In the genomic region with DNA sequence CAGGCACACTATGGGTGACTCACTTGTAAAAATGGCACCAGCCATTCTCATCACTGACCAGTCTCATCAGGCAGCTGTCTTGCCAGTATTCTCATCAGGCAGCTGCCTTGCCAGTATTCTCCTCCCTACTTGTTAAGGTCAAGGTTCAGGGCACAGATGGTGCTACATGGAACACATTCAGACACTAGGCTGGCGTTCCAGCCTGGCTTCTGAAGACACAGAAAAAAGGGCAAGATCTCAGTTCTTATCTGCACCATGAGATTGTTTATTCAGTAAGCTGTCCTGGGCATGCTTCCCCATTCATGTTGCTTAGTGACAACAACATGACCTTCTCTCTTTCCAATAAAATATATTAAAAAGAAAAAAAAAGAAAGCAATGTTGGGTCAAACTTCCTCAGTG, we compare ENCODE assay signal across 10 mouse cellular contexts.
A peak's percentile ranks its signal among the peaks of the same experiment; 100 is the strongest.
DNase-seq lines count a peak whose midpoint lies in the region; ATAC-seq and TF ChIP-seq lines count a peak whose summit lies in the region.
"Had no signal": no experiment of that assay in that cellular context is flagged by ENCODE, and none has a peak within 500 bp of the region (broad histone marks: within the 10 kb centered on the region; RNA-seq: fewer than 3 reads in every experiment).

No protein-coding gene starts in this region.

- H3K9me3 ChIP-seq in midbrain, embryonic 11.5 days (ENCODE audit: control insufficient read depth, low read length) = no peaks in the 10 kb centered on the region
- no peaks in the 10 kb centered on the region for H3K9me3 ChIP-seq in midbrain, embryonic 15.5 days
- H3K9me3 ChIP-seq: hindbrain, embryonic 13.5 days; liver, embryonic 15.5 days had no signal

- 5% methylated on average over 1 of the region's 1 CpGs for WGBS in midbrain, embryonic 11.5 days
- 23% methylated on average over 1 of the region's 1 CpGs for WGBS in midbrain, embryonic 15.5 days

- H3K4me2 ChIP-seq in midbrain, embryonic 11.5 days = no peak overlapping the region
- H3K4me2 ChIP-seq in midbrain, embryonic 15.5 days = no peak overlapping the region
- H3K4me2 ChIP-seq: hindbrain, embryonic 13.5 days; liver, embryonic 15.5 days had no signal

- TF ChIP-seq CTCF in brain, embryonic 14.5 days (IDR thresholded peaks at IDR 0.05; ENCODE audit: borderline replicate concordance, extremely low read depth, insufficient read depth, insufficient read length) = no peak
- no peak for TF ChIP-seq CTCF in gastrocnemius, adult 2 months (IDR thresholded peaks at IDR 0.05)

- ATAC-seq in midbrain, embryonic 11.5 days (ENCODE audit: low FRiP score) = peak; percentile 42; the same call in 1 of the 2 replicates
- no peak for ATAC-seq in midbrain, embryonic 15.5 days (replicated peaks)
- peak; percentile 63 for ATAC-seq in megakaryocyte progenitor cell, adult 5-6 weeks (replicated peaks; ENCODE audit: poor library complexity)

- H3K27ac ChIP-seq in midbrain, embryonic 11.5 days (ENCODE audit: low read depth, low read length) = no peak overlapping the region
- H3K27ac ChIP-seq in midbrain, embryonic 15.5 days = no peak overlapping the region
- peak overlapping the region; percentile 76 for H3K27ac ChIP-seq in gastrocnemius, adult 2 months
- H3K27ac ChIP-seq: hindbrain, embryonic 13.5 days; liver, embryonic 15.5 days had no signal

- DNase-seq in midbrain, embryonic 11.5 days (ENCODE audit: low spot score, missing footprints) = peak; percentile 80
- DNase-seq in brain, embryonic 14.5 days (ENCODE audit: low read depth) = peak; percentile 17
- peak; percentile 37 for DNase-seq in gastrocnemius, adult 2 months
- no peak for DNase-seq in layer of hippocampus, adult 9-11 months
- no peak for DNase-seq in frontal cortex, postnatal 10 days (ENCODE audit: low spot score in 2 of 2)
- DNase-seq in urinary bladder, adult 2 months (ENCODE audit: low spot score) = no peak

- no peak overlapping the region for H3K9ac ChIP-seq in midbrain, embryonic 11.5 days (ENCODE audit: low read length)
- H3K9ac ChIP-seq in midbrain, embryonic 15.5 days = no peak overlapping the region
- H3K9ac ChIP-seq: hindbrain, embryonic 13.5 days; liver, embryonic 15.5 days had no signal

- no peak overlapping the region for H3K4me3 ChIP-seq in midbrain, embryonic 11.5 days (ENCODE audit: low read depth, low read length)
- H3K4me3 ChIP-seq in midbrain, embryonic 15.5 days = no peak overlapping the region
- no peak overlapping the region for H3K4me3 ChIP-seq in gastrocnemius, adult 2 months
- H3K4me3 ChIP-seq: hindbrain, embryonic 13.5 days; liver, embryonic 15.5 days had no signal

- intact Hi-C loops in gastrocnemius, adult 2 months (cut with DNase I) = no loop called here

- peaks cover 6% of the 10 kb centered on the region; the same call in 1 of the 2 replicates for H3K4me1 ChIP-seq in midbrain, embryonic 11.5 days (ENCODE audit: control insufficient read depth, insufficient read depth, low read length)
- no peaks in the 10 kb centered on the region for H3K4me1 ChIP-seq in midbrain, embryonic 15.5 days
- H3K4me1 ChIP-seq: liver, embryonic 15.5 days had no signal

- H3K27me3 ChIP-seq in midbrain, embryonic 11.5 days (ENCODE audit: control insufficient read depth, insufficient read depth, low read length) = no peaks in the 10 kb centered on the region
- H3K27me3 ChIP-seq in midbrain, embryonic 15.5 days (replicated peaks) = no peaks in the 10 kb centered on the region
- H3K27me3 ChIP-seq: hindbrain, embryonic 13.5 days; liver, embryonic 15.5 days had no signal

- TF ChIP-seq POLR2A in brain, embryonic 14.5 days (IDR thresholded peaks at IDR 0.05; ENCODE audit: borderline replicate concordance, extremely low read depth, insufficient read depth, insufficient read length, poor library complexity, severe bottlenecking) = no peak

- H3K36me3 ChIP-seq in midbrain, embryonic 11.5 days (ENCODE audit: control insufficient read depth, insufficient read depth, low read length) = no peaks in the 10 kb centered on the region
- no peaks in the 10 kb centered on the region for H3K36me3 ChIP-seq in midbrain, embryonic 15.5 days (replicated peaks)
- H3K36me3 ChIP-seq: hindbrain, embryonic 13.5 days; liver, embryonic 15.5 days had no signal

Comparison
In these comparisons a context has a peak if more than half of its experiments do, and no peak if none do; other contexts are left out.
1. DNase-seq: peak in midbrain, embryonic 11.5 days (single experiment), brain, embryonic 14.5 days (single experiment) and gastrocnemius, adult 2 months (single experiment); none in layer of hippocampus, adult 9-11 months (single experiment), frontal cortex, postnatal 10 days (0 of 2) and urinary bladder, adult 2 months (single experiment).